Mouse (Mus musculus): ENCODE measurements around the gene H2-Eb2. TPM values are rescaled to one million over a fixed set of nuclear protein-coding genes. Genes with fewer than 3 reads are reported as not detected.

The H2-Eb2 gene
- not detected in 2 replicates for total RNA-seq (2017)

DNA sequence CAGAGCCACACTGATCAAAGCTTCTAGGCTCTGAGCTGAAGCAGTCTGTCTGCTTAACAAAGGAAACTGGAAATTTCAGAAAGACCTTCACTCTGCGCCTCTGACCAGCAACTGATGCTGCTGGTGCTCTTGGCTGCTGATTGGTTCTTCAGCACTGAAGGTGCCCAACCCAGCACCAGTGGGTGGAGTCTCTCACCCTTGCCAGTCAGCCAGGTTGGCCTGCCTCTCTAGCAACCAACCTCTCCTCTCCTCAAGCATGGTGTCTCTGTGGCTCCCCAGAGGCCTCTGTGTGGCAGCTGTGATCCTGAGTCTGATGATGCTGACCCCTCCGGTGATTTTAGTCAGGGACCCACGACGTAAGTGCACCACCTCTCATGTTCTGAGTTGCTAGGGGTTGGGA, at the start of gene H2-Eb2:
TSS of gene H2-Eb2 (plus strand) at position 230 of the 400 bp plus-strand sequence.
- peak; percentile 52; the same call in 1 of the 2 replicates for ATAC-seq (replicated peaks; ENCODE audit: low read depth, poor library complexity, severe bottlenecking)

DNA sequence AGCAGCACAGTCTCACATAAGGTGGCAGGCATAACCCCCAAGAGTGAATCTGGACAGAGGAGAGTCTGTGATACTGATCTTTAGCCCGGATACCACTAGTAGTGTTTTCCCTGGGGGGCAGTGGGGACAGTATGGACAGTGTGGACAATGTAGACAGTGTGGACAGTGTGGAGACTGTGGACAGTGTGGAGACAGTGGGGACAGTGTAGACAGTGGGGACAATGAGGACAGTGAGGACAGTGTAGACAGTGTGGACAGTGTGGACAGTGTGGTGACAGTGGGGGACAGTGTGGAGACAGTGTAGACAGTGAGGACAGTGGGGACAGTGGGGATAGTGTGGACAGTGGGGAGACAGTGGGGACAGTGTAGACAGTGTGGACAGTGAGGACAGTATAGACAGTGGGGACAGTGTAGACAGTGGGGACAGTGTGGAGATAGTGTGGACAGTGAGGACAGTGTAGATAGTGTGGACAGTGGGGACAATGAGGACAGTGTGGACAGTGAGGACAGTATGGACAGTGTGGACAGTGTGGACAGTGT, 44.9 kb upstream of the H2-Eb2 start:
- no peak for ATAC-seq (replicated peaks; ENCODE audit: low read depth, poor library complexity, severe bottlenecking)

DNA sequence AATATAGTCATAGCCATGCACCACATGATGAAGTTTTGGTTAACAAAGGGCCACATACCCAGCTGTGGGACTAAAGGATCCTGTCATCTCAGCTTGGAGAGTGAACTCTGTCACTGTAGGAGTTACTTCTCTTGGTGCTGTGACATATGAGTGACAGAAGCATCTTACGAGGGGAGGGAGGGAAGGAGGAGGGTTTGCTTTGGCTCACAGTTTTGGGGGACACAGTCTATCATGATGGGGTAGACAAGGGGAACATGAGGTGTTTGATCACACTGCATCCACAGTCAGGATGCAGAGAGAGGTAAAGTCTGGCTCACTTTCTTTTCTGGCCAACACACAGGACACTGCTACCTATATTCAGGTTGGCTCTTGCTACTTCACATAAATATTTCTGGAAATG, 43.6 kb upstream of the H2-Eb2 start:
- no peak for ATAC-seq (replicated peaks; ENCODE audit: low read depth, poor library complexity, severe bottlenecking)

DNA sequence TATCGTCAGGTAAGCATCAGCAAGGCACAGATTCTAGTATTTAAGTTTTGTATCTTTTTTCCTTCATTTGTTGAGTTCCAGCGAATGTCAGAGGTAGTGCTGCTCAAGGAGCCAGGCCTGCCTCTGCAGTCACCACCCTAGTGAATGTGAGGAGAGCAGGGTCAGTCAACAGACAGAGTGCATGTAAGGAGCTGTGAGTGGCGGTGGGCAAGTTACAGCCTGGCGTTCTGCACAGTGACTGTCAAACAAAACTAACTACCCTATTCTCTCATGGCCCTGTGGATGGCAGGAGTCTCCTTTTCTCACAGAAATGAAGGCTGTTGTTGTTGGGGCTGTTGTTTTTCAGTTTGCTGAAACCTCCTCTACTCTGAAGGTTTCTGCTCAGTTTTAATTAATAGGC, 40.1 kb upstream of the H2-Eb2 start:
- ATAC-seq (replicated peaks; ENCODE audit: low read depth, poor library complexity, severe bottlenecking): no peak

DNA sequence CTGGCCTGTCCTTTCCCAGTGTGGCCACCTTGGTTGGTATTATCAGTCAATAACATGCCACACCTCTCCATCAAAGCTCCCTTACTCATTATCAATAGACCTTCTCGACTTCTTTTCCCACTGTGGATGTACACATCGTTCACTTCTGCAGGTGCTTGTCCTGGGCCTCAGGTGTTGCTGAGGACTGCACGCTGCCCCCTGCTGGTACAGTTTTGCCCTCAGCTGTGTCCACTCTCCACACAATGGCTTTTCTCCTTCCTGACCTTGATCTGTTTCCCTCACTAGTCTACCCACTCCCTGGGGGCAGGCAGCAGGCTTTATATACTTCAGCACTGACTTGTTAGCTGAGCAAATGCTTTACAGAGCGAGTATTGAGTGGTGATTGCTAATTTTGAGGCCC, 39.6 kb upstream of the H2-Eb2 start:
- ATAC-seq (replicated peaks; ENCODE audit: low read depth, poor library complexity, severe bottlenecking): peak; percentile 26; the same call in 1 of the 2 replicates

DNA sequence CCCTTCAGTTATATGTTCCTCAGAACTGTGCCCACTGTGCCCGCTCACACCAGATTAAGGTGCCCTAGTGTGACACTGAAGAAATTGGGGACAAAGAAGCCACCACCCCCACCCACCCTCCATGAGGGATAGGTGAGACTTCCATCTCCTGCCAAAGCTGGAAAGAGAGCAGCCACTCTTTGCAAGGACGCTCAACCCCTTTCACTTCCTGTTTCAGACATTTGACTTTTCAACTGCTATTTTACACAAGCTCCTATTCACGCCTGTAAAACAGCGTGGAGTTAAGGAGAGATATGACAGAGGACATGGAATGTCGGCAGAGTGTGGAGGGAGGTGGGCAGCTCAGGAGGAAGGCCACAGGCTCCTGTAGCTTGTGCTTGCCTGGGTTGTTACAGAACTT, 39.0 kb upstream of the H2-Eb2 start:
- ATAC-seq (replicated peaks; ENCODE audit: low read depth, poor library complexity, severe bottlenecking): no peak

DNA sequence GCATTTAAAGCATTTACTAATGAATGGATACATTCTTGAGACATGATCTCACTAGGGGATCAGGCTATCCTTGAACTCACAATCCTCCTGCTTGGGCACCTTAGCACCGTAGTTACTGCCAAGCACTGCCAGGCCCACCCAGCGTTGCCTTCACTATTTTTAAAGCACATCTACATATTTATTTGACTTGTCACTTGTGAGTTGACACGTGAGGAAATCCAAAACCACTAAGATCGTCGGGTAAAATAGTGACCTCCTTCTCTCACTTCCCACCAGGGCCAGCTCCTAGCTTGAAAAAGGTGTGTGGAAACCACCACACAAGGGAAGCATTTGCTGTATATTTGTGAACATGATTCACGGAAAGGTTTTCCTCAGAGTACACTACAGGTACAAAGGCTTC, 38.5 kb upstream of the H2-Eb2 start:
- no peak for ATAC-seq (replicated peaks; ENCODE audit: low read depth, poor library complexity, severe bottlenecking)

DNA sequence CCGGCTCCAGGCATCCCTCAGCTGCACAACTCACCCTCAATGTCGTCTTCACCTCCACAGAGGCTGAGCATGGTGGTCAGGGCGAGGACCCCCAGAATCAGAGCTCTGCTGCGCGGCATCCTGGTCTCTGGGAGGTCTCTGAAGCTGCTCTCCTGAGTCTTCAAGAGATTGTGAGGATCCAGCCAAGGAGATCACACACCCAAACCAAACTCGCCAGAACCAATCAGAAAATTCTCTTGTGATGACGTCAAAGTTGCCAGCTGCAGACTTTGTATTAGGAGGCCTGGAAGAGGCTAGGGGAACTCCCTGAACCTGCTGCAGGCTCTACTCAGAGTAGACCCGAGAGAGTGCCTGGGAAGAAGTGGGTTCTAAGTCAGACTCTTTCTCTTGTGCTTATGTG, 37.8 kb upstream of the H2-Eb2 start, which contains the start of gene H2-Aa:
TSS of gene H2-Aa (minus strand) at position 176 of the 400 bp plus-strand sequence.
- peak; percentile 80 for ATAC-seq (replicated peaks; ENCODE audit: low read depth, poor library complexity, severe bottlenecking)

DNA sequence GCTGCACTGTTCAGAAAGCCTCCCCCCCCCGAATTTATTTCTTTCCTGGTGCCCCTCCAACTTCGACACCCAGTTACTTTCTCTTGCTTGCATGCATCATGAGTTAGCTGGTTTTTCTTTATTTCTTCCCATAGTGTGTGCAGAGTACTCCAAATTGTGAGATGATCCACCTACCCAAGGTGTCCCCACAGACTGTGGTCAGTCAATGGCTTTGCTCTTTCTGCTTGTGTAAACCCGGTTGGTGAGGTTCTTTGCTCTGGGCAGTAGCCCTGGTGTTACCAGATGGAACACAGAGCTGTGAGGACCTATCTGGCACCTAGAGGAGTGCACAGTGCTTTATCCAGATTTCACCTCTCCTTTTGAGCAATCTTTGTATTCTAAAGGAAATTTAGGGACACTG, 37.3 kb upstream of the H2-Eb2 start:
- no peak for ATAC-seq (replicated peaks; ENCODE audit: low read depth, poor library complexity, severe bottlenecking)

DNA sequence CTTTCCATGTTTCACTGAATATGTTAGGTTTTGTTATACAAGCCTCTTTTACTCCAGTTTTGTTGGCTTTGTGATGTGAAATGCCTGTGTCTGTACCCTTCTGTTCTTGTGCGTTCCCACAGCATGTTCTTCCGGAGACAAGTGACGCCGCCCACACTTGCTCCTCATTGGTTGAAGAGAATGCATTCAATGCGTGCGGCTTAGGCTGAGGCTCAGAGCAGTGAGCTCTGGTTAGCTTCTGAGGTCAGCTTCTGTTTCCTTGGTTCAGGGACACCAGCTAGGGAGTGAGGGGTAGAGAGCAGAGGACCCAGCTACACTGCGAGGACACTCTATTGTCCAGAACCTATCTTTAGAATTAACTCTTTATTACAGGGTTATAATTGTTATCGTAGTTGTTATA, 33.9 kb upstream of the H2-Eb2 start:
- ATAC-seq (replicated peaks; ENCODE audit: low read depth, poor library complexity, severe bottlenecking): peak; percentile 71

DNA sequence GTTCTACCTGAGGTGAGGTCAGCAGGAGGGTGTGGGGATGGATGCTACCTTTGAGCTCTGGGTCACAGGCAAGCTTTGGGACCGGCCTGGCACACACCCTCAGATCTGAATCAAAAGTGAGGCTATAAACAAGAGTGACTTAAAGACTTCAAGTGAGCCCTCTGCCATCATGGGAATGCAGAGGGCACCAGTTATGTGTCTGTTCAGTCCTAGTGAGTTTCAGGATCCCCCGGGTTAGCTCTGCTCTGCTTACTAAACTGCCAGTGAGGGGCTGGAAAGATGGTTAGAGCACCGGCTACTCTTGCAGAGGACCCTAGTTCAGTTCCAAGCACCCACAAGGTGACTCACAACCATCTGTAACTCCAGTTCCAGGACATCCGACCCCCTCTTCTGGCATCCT, 32.9 kb upstream of the H2-Eb2 start:
- ATAC-seq (replicated peaks; ENCODE audit: low read depth, poor library complexity, severe bottlenecking): no peak

DNA sequence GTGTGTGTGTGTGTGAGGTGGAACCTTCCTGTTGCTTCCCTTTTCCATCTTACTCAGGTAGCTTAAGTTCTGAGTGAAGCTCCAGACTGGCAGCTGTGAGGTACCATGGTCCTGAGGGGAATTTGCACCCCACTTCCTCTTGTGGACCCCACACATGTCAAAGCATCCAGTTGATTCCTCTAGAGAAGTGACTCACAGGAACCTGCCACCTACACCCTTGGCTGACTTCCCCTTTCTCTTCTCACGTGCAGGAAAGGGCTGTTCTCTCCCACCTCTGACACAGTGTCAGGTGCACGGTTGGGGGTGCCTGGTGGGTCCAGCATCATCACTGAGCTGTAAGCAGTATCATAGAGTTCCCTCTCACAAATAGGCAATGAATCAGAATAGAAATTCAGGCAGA, 31.9 kb upstream of the H2-Eb2 start:
- peak; percentile 55 for ATAC-seq (replicated peaks; ENCODE audit: low read depth, poor library complexity, severe bottlenecking)

DNA sequence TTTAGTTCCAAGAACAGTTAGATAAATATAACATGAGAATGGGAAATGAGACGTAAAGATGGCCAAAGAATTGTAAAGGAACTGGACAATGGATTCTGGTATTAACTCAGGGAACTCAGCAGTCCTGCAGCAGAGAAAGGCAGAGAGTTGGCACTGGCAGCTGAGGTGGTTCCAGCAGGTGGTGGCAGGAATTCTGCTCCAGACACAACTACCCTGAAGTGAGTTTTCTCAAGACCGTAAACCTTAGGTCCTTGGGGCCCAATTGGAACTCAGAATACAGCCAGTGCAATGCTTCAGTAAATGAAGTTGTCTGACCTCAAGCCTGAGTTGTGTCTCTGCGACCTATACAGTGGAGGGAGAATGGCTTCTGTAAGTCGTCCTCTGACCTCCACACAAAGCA, 31.2 kb upstream of the H2-Eb2 start:
- ATAC-seq (replicated peaks; ENCODE audit: low read depth, poor library complexity, severe bottlenecking): no peak

DNA sequence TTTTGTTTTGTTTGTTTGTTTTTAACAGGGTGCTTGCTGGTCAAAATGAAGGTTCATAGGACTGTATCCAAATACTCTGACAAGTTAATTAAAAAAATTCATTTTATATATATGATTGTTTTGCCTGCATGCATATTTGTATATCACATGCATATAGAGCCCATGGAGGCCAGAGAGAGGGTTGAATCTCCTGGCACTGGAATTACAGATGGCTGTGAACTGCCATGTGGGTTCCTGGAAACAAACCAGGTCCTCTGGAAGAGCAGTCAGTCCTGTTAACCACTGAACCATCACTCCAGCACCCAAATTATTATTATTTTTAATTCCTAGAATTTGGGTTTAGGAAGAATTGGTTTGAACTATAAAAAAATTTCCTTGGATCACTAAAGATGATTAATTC, 30.2 kb upstream of the H2-Eb2 start:
- ATAC-seq (replicated peaks; ENCODE audit: low read depth, poor library complexity, severe bottlenecking): no peak

DNA sequence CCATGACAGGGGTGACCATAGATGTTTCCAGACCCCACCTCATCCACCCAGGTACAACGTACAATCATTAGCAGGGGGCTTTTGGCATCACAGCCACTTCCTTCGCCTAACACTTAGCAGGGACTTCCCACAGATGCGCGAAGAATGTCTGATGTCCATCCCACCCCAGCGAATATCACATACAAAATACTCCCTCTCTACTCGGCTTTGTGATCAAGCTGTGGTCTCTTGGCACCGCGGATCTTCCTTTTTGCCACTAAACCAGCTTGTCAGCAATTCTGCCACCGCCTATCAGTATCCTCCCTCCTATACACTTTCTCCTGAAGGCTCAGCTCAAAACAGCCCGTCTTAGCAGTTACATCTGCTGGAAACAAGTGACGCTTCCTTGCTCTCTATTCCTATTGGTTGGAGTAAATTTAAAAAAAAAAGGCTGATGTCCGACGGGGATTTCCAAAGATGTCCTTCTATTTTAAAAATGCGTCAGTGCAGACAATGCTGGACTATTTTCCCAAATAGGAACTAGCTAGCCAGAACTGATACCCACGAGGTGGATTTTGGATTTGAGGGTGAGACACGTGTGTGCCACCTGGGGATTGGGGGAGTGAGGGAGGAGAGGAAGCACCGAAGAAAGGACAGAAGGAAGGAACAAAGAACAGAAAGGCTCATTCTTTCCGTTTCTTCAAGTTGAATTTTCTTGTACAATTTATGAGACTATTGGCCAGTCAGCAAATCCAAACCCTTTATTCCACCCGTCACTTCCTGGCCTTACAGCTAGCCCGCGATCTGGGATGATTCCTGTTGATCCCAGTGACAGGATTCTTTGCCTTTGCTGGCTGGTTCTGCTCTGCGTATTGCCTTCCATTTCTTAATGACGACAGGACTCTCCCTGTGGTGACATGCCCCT, 29.3 kb upstream of the H2-Eb2 start:
- peak; percentile 67; the same call in 1 of the 2 replicates for ATAC-seq (replicated peaks; ENCODE audit: low read depth, poor library complexity, severe bottlenecking)

DNA sequence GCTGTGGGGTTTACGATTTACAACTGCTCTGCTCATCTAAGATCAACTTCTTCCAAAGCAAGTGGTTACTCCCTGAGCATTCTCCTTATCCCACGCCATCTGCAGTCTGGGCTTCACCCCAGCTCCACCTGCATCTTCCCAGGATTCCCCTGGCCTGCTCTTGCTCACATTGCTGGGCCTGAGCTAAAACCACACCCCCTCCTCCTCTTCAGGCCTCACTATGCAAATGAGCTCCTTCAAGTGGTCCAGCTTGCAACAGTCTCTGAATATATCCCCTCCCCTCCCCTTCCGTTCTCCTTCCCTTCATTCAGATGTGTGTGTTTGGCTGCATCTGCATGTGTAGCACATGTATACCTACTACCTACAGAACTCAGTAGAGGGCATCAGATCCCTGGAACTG, 26.1 kb upstream of the H2-Eb2 start:
- ATAC-seq (replicated peaks; ENCODE audit: low read depth, poor library complexity, severe bottlenecking): no peak

DNA sequence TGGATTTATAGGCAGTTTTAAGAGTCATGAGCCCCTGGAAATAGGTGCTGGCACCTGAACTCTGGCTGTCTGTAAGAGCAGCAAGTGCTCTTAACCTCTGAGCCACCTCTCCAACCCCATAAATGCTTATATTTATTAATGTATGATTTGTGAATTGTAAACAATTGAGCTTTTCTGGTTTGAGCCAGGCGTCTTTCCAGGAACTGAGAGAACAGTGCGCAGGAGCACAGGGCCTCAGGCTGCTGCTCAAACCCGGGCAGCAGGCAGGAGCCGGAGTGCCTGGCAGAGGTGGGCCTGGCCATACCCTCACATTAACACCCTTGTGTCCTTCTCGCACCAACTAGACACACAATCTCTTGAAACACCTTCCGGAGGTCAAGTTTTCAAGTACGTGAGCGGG, 25.4 kb upstream of the H2-Eb2 start:
- ATAC-seq (replicated peaks; ENCODE audit: low read depth, poor library complexity, severe bottlenecking): no peak

DNA sequence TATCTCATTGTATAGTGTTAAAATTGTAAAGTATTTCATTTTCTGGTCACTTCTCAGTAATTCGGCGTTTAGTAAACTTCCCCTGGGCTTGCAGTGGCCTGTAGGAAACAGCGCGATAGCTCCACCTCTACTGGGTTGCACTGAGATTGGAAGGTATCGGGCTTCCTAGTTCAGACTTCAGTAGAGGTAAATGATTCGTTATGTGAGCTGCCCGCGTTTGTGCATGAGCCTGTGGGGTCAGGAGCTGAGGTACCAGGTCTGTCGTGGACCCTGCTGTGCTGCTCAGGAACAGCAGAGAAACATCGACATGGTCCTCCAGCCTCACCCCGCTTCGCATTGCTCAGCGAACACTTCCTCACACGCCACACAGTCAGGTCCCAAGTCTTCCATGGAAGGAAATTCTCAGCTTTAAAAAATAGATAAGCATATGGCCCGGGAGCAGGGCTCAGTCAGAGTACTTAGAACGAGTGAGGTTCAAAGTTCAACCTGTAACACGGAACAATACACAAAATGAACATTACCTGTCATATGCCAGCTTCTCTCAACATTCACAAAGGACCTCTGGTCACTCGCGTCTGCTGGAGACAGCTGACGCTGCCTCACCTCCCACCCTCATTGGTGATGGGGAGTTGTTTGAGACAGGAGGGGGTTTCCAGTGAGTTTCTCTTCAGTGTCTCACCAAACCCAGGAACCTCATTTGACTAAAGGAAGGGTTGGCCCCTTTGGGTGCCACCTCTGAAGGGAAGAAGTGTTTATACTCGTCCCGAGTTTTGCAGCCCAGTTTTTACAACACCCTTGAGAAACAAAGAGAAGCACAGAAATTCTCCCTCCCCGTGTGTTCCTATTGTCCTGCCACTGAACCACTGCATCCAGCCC, 24.5 kb upstream of the H2-Eb2 start:
- ATAC-seq (replicated peaks; ENCODE audit: low read depth, poor library complexity, severe bottlenecking): no peak

DNA sequence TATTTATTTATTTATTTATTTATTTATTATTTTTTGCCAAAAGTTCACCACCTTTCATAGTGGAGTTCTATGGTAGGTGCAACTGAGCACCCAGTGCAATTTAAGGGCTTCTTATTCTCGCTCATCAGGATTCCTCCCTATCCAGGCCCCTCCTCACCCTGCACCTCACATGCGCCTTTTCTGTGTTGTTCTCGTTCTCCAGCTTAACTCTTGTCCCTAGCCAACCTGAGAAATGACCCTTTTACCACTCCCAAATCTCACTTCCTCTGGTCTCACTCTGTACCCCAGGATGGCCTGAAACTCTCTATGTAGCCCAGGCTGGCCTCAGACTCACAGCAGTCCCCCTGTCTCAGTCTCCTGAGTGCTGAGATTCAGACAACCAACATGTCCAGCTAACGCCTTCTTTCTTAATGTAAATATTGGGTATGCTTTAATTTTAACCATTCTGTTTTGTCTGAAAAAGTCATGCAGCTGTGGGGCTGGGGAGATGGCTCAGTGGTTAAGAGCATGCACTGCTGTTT, 23.7 kb upstream of the H2-Eb2 start:
- ATAC-seq (replicated peaks; ENCODE audit: low read depth, poor library complexity, severe bottlenecking): no peak

DNA sequence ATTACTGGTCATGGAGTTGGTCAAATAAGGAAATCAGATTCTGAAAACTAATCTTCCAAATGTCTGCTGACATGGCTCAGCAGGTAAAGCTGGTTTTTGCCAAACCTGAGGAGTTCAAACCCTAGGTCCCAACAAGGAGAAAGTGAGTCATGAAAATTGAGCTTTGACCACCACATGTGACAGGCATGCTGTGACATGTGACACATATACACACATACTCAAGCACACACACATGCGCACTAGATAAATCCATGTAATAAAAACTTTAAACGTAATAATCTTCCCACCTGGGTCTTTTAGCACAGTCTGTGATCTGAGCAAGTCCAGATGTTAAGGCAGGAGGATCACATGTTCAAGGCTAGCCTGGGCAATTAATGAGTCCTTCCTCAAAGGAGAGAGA, 21.7 kb upstream of the H2-Eb2 start:
- ATAC-seq (replicated peaks; ENCODE audit: low read depth, poor library complexity, severe bottlenecking): no peak
